Mouse (Mus musculus): ENCODE data around the gene Cdk16. TPM values are rescaled to one million over a fixed set of nuclear protein-coding genes. Genes with fewer than 3 reads are reported as not detected.

The Cdk16 gene
- polyA plus RNA-seq, 1 experiment from 2014 or later = 74.2 TPM

DNA sequence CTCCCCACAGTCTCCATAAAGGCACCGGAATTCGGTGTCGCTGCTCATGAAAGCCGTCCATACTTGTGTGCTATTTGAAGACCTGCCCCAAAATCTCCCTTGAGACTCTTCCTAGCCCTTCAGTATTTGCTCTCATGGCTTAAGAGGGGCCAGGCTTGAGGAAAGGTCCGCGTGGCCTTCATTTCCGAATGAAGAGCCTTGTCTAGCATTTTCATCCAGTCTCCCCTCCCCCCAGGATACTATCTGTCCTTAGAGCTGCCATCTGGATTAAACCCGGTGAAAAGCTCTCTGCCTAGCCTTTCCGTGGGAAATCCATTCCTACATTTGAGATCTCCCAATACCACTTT is 24.3 kb upstream of the Cdk16 start:
- ATAC-seq (ENCODE audit: insufficient number of reproducible peaks, insufficient read depth, low FRiP score, low read depth) = no peak
- H3K9me3 ChIP-seq (ENCODE audit: control insufficient read depth, low read depth, low read length) = no peaks in the 10 kb centered on the region
- H3K27me3 ChIP-seq (ENCODE audit: control insufficient read depth, insufficient read depth, low read length) = no peaks in the 10 kb centered on the region
- no peaks in the 10 kb centered on the region for H3K4me1 ChIP-seq (ENCODE audit: control insufficient read depth, insufficient read depth, low read length)
- 0 out of 2 replicates have a peak, but pooled peaks cover 3% of the 10 kb centered on the region for H3K36me3 ChIP-seq (ENCODE audit: control insufficient read depth, insufficient read depth, low read length)
- peak overlapping the region; percentile 73 for H3K9ac ChIP-seq (replicated peaks; ENCODE audit: low read depth, low read length)
- peak overlapping the region; percentile 59 for H3K4me3 ChIP-seq (ENCODE audit: low read depth, low read length)
- WGBS = 24% methylated on average over 9 of the region's 9 CpGs
- H3K4me2 ChIP-seq (replicated peaks; ENCODE audit: low read depth, low read length) = peak overlapping the region; percentile 58
- peak overlapping the region; percentile 69; the same call in 1 of the 2 replicates for H3K27ac ChIP-seq (ENCODE audit: low read length)

GRCm38 (mm10) chrX:20688068-20688547 is 354 bp downstream of the Cdk16 start:
- H3K27me3 ChIP-seq (ENCODE audit: control insufficient read depth, insufficient read depth, low read length) = no peaks in the 10 kb centered on the region
- H3K4me2 ChIP-seq (replicated peaks; ENCODE audit: low read depth, low read length) = peak overlapping the region; percentile 55
- no peaks in the 10 kb centered on the region; the same call in 1 of the 2 replicates for H3K36me3 ChIP-seq (ENCODE audit: control insufficient read depth, insufficient read depth, low read length)
- 17% methylated on average over 33 of the region's 33 CpGs for WGBS
- peak overlapping the region; percentile 95 for H3K27ac ChIP-seq (ENCODE audit: low read length)
- H3K4me1 ChIP-seq (ENCODE audit: control insufficient read depth, insufficient read depth, low read length) = no peaks in the 10 kb centered on the region; the same call in 1 of the 2 replicates
- no peaks in the 10 kb centered on the region for H3K9me3 ChIP-seq (ENCODE audit: control insufficient read depth, low read depth, low read length)
- peak; percentile 89 for ATAC-seq (ENCODE audit: insufficient number of reproducible peaks, insufficient read depth, low FRiP score, low read depth)
- peak overlapping the region; percentile 58 for H3K4me3 ChIP-seq (ENCODE audit: low read depth, low read length)
- H3K9ac ChIP-seq (replicated peaks; ENCODE audit: low read depth, low read length) = peak overlapping the region; percentile 78

DNA sequence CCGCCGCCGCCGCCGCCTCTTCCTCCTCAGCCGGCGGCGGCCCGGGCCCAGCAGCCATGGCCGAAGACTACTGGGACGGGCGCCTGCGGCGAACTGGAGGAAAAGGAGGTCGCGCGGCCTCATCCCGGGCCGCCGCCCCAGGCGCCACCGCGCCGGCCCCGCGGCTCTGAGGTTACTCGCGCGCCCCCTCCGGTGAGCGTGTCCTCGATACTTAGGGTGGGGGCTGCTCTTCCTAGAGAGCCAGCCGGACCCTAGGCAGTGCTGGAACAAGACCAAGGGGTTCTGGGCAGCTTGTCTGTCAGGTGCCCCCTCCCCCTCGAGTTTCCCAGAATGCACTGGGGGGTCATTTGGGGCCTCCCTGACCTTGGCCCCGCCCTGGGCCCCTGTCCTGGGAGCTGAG is 861 bp downstream of the Cdk16 start:
- 14% methylated on average over 12 of the region's 35 CpGs for WGBS
- Histone ChIP-seq H3K9ac (replicated peaks; ENCODE audit: low read depth, low read length) (peak overlapping the region; percentile 78), H3K4me1 (ENCODE audit: control insufficient read depth, insufficient read depth, low read length) (no peaks in the 10 kb centered on the region; the same call in 1 of the 2 replicates), H3K4me2 (replicated peaks; ENCODE audit: low read depth, low read length) (peak overlapping the region; percentile 55), H3K9me3 (ENCODE audit: control insufficient read depth, low read depth, low read length) (no peaks in the 10 kb centered on the region), H3K4me3 (ENCODE audit: low read depth, low read length) (peak overlapping the region; percentile 58), H3K27ac (ENCODE audit: low read length) (peak overlapping the region; percentile 95), H3K36me3 (ENCODE audit: control insufficient read depth, insufficient read depth, low read length) (no peaks in the 10 kb centered on the region; the same call in 1 of the 2 replicates), H3K27me3 (ENCODE audit: control insufficient read depth, insufficient read depth, low read length) (no peaks in the 10 kb centered on the region)
- ATAC-seq (ENCODE audit: insufficient number of reproducible peaks, insufficient read depth, low FRiP score, low read depth) = peak; percentile 28; the same call in 1 of the 2 replicates

DNA sequence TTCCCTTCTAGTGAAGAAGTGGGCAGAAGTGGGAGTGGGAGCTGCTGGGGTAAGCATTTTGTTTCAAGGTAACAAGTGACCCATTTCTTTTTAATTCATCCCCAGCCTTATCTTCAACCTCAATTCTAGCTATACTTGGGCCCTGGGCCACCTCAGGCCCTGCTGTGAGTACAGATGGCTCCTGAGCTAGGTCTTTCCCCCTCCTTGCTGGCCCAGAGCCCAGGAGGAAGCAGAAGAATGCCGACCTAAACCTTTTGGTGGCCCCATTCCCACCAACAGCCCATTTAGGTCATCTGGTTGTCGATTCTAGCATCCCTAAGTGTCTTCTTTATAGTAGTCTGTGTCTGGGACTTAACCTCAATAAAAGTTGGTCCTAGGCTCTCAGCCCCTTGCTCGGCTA is 3.8 kb downstream of the Cdk16 start:
- ATAC-seq (ENCODE audit: insufficient number of reproducible peaks, insufficient read depth, low FRiP score, low read depth) = no peak
- H3K27me3 ChIP-seq (ENCODE audit: control insufficient read depth, insufficient read depth, low read length) = no peaks in the 10 kb centered on the region

GRCm38 (mm10) chrX:20692616-20693015 is 4.9 kb downstream of the Cdk16 start:
- Histone ChIP-seq H3K27ac (ENCODE audit: low read length) (no peak overlapping the region), H3K9me3 (ENCODE audit: control insufficient read depth, low read depth, low read length) (no peaks in the 10 kb centered on the region), H3K4me3 (ENCODE audit: low read depth, low read length) (no peak overlapping the region), H3K4me2 (replicated peaks; ENCODE audit: low read depth, low read length) (no peak overlapping the region), H3K4me1 (ENCODE audit: control insufficient read depth, insufficient read depth, low read length) (no peaks in the 10 kb centered on the region; the same call in 1 of the 2 replicates), H3K27me3 (ENCODE audit: control insufficient read depth, insufficient read depth, low read length) (no peaks in the 10 kb centered on the region), H3K36me3 (ENCODE audit: control insufficient read depth, insufficient read depth, low read length) (peaks cover 12% of the 10 kb centered on the region; the same call in 1 of the 2 replicates), H3K9ac (replicated peaks; ENCODE audit: low read depth, low read length) (no peak overlapping the region)
- 83% methylated on average over 1 of the region's 1 CpGs for WGBS
- ATAC-seq (ENCODE audit: insufficient number of reproducible peaks, insufficient read depth, low FRiP score, low read depth) = no peak

More for the DNA sequence above, 3.8 kb downstream of the Cdk16 start:
- Histone ChIP-seq H3K4me1 (ENCODE audit: control insufficient read depth, insufficient read depth, low read length) (no peaks in the 10 kb centered on the region; the same call in 1 of the 2 replicates), H3K27ac (ENCODE audit: low read length) (no peak overlapping the region), H3K9me3 (ENCODE audit: control insufficient read depth, low read depth, low read length) (no peaks in the 10 kb centered on the region), H3K4me2 (replicated peaks; ENCODE audit: low read depth, low read length) (no peak overlapping the region), H3K4me3 (ENCODE audit: low read depth, low read length) (no peak overlapping the region), H3K36me3 (ENCODE audit: control insufficient read depth, insufficient read depth, low read length) (peaks cover 6% of the 10 kb centered on the region; the same call in 1 of the 2 replicates), H3K9ac (replicated peaks; ENCODE audit: low read depth, low read length) (no peak overlapping the region)
- WGBS = 72% methylated on average over 3 of the region's 3 CpGs

GRCm38 (mm10) chrX:20695842-20696241 is 8.1 kb downstream of the Cdk16 start:
- H3K4me2 ChIP-seq (replicated peaks; ENCODE audit: low read depth, low read length) = no peak overlapping the region
- no peak for ATAC-seq (ENCODE audit: insufficient number of reproducible peaks, insufficient read depth, low FRiP score, low read depth)
- H3K36me3 ChIP-seq (ENCODE audit: control insufficient read depth, insufficient read depth, low read length) = peaks cover 12% of the 10 kb centered on the region; the same call in 1 of the 2 replicates
- no peaks in the 10 kb centered on the region for H3K27me3 ChIP-seq (ENCODE audit: control insufficient read depth, insufficient read depth, low read length)
- H3K27ac ChIP-seq (ENCODE audit: low read length) = no peak overlapping the region
- no peaks in the 10 kb centered on the region for H3K9me3 ChIP-seq (ENCODE audit: control insufficient read depth, low read depth, low read length)
- no peak overlapping the region for H3K9ac ChIP-seq (replicated peaks; ENCODE audit: low read depth, low read length)
- no peaks in the 10 kb centered on the region for H3K4me1 ChIP-seq (ENCODE audit: control insufficient read depth, insufficient read depth, low read length)
- no peak overlapping the region for H3K4me3 ChIP-seq (ENCODE audit: low read depth, low read length)
- WGBS = 84% methylated on average over 4 of the region's 4 CpGs

GRCm38 (mm10) chrX:20703741-20704290 is 16.1 kb downstream of the Cdk16 start, which contains the start of gene Usp11:
Usp11 (plus strand) TSS chrX:20703906.
- Histone ChIP-seq H3K27me3 (ENCODE audit: control insufficient read depth, insufficient read depth, low read length) (no peaks in the 10 kb centered on the region), H3K9me3 (ENCODE audit: control insufficient read depth, low read depth, low read length) (no peaks in the 10 kb centered on the region), H3K4me1 (ENCODE audit: control insufficient read depth, insufficient read depth, low read length) (no peaks in the 10 kb centered on the region), H3K4me3 (ENCODE audit: low read depth, low read length) (peak within 1 kb of the TSS; percentile 51), H3K27ac (ENCODE audit: low read length) (peak within 1 kb of the TSS; percentile 93), H3K9ac (replicated peaks; ENCODE audit: low read depth, low read length) (peak within 1 kb of the TSS; percentile 42; the same call in 1 of the 2 replicates), H3K36me3 (ENCODE audit: control insufficient read depth, insufficient read depth, low read length) (no peaks in the 10 kb centered on the region), H3K4me2 (replicated peaks; ENCODE audit: low read depth, low read length) (peak within 1 kb of the TSS; percentile 32)
- peak; percentile 60; the same call in 1 of the 2 replicates for ATAC-seq (ENCODE audit: insufficient number of reproducible peaks, insufficient read depth, low FRiP score, low read depth)
- 11% methylated on average over 32 of the region's 32 CpGs for WGBS

DNA sequence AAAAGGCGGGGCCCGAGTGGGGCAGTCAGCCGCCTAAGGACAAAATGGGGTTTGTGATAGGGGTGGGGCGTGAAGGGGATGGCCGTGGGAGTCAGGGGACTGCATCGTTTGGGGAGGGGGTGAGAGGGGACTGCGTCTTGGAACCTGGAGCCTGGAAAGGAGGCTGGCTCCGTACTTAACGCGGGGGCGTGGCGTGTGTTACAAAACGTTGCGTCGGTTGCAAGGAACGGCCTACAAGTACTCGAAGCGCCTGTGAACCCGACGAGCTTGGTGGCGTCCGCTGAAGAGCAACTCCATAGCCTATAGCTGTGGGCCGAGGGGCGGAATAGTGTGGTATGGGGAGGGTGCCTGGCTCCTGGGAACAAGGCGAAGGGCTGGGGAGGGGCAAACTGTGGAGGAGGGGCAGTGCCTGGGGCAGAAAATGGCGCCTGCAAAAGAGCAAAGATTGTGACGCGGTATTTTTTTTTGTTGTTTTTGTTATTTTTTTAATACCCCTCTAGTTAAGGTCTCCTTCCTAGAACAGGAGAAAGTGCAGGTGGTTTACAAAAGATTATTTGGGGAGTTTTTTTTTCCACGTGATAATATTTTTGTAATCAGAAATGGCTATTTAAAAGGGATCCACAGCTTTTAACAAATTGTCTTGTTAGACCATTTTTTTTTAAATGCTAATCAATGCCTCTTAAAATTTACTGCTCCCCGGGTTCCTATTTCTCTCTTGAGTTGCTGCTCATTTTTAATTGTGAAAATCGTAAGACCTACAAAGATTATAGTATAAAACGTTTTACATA is 16.7 kb downstream of the Cdk16 start:
- Histone ChIP-seq H3K4me3 (ENCODE audit: low read depth, low read length) (peak overlapping the region; percentile 51), H3K27ac (ENCODE audit: low read length) (peak overlapping the region; percentile 93), H3K27me3 (ENCODE audit: control insufficient read depth, insufficient read depth, low read length) (no peaks in the 10 kb centered on the region), H3K4me2 (replicated peaks; ENCODE audit: low read depth, low read length) (peak overlapping the region; percentile 32), H3K9ac (replicated peaks; ENCODE audit: low read depth, low read length) (peak overlapping the region; percentile 42; the same call in 1 of the 2 replicates), H3K9me3 (ENCODE audit: control insufficient read depth, low read depth, low read length) (no peaks in the 10 kb centered on the region), H3K36me3 (ENCODE audit: control insufficient read depth, insufficient read depth, low read length) (no peaks in the 10 kb centered on the region), H3K4me1 (ENCODE audit: control insufficient read depth, insufficient read depth, low read length) (no peaks in the 10 kb centered on the region)
- ATAC-seq (ENCODE audit: insufficient number of reproducible peaks, insufficient read depth, low FRiP score, low read depth) = peak; percentile 98
- 14% methylated on average over 32 of the region's 32 CpGs for WGBS
